Mouse (Mus musculus) midbrain, postnatal 0 days (tissue): ENCODE measurements at regions not wholly inside any gene's neighbourhood (a gene's known extent, or its start where the extent isn't known, plus 50 kb on each side); places are given as distances from the start of the nearest gene placed in this dataset.

Experiments used
- ATAC-seq: fragments of 200-750 bp; cut with Nextera tagmentation; 2 replicates; pipeline ENCODE4 v1.8.0; 2017; ENCODE audit warnings: moderate number of reproducible peaks, mild to moderate bottlenecking, moderate TSS enrichment, moderate library complexity; ENCODE audit not compliant: low FRiP score
- DNase-seq: peaks from one replicate; pipeline ENCODE4 v3.0.0-alpha.2; 2015; ENCODE audit warnings: low spot score
- H3K27ac ChIP-seq: fragments of 300-500 bp; sonication (generic); 2 replicates; pipeline ENCODE4 v1.5.1; 2014; ENCODE audit warnings: low read depth, mild to moderate bottlenecking, low read length, mixed read lengths
- H3K27me3 ChIP-seq: fragments of 300-500 bp; sonication (generic); 2 replicates; pipeline ENCODE4 v1.6.1; 2014; ENCODE audit warnings: low read length, control low read depth, mixed read lengths; ENCODE audit not compliant: insufficient read depth
- H3K36me3 ChIP-seq: fragments of 300-500 bp; sonication (generic); 2 replicates; pipeline ENCODE4 v1.6.1; 2014; ENCODE audit warnings: low read length, control low read depth, mixed read lengths; ENCODE audit not compliant: insufficient read depth
- H3K4me1 ChIP-seq: fragments of 300-500 bp; sonication (generic); 2 replicates; pipeline ENCODE4 v1.6.1; 2014; ENCODE audit warnings: mild to moderate bottlenecking, control low read depth, antibody characterized with exemption, low read length, mixed read lengths; ENCODE audit not compliant: insufficient read depth
- H3K4me2 ChIP-seq: fragments of 300-500 bp; sonication (generic); 2 replicates; pipeline ENCODE4 v1.6.1; 2014; ENCODE audit warnings: low read depth, mild to moderate bottlenecking, low read length, mixed read lengths; ENCODE audit not compliant: poor library complexity, severe bottlenecking
- H3K4me3 ChIP-seq: fragments of 300-500 bp; sonication (generic); 2 replicates; pipeline ENCODE4 v1.5.1; 2014; ENCODE audit warnings: low read depth, mild to moderate bottlenecking, low read length, moderate library complexity
- H3K9ac ChIP-seq: fragments of 300-500 bp; sonication (generic); replicated peaks from 2 replicates; pipeline ENCODE4 v1.6.1; 2014; ENCODE audit warnings: mild to moderate bottlenecking, low read length, moderate library complexity, mixed read lengths; ENCODE audit not compliant: poor library complexity, severe bottlenecking
- H3K9me3 ChIP-seq: fragments of 300-500 bp; sonication (generic); 2 replicates; pipeline ENCODE4 v1.6.1; 2016; ENCODE audit warnings: low read length, control low read depth
- CTCF ChIP-seq: IDR thresholded peaks from 2 replicates; pipeline ENCODE4 v1.5.1; 2016; ENCODE audit warnings: antibody characterized with exemption, mild to moderate bottlenecking
- WGBS: fragments of 180-500 bp; shearing (Covaris S2); extraction: QIAGEN DNeasy Blood & Tissue Kit; methylation state at CpG from one replicate; pipeline ENCODE4 v1.1.7; 2014; 5-methylcytosine and 5-hydroxymethylcytosine counted together

- no peak overlapping the region for H3K9ac ChIP-seq
- H3K4me1 ChIP-seq: no peaks in the 10 kb centered on the region
- TF ChIP-seq CTCF: no peak
- ATAC-seq (no peak), DNase-seq (no peak)
- no peaks in the 10 kb centered on the region for H3K36me3 ChIP-seq
- no peaks in the 10 kb centered on the region for H3K9me3 ChIP-seq
- H3K27ac ChIP-seq: no peak overlapping the region
- no peak overlapping the region for H3K4me2 ChIP-seq
- H3K27me3 ChIP-seq: no peaks in the 10 kb centered on the region
- no peak overlapping the region for H3K4me3 ChIP-seq
Measured at GRCm38 (mm10) chr8:89582566-89582965, 538.6 kb upstream of the Sall1 start.

GRCm38 (mm10) chr8:89571816-89572215 lies 527.9 kb upstream of the Sall1 start:
- Histone ChIP-seq H3K27ac (no peak overlapping the region), H3K4me2 (no peak overlapping the region), H3K9ac (no peak overlapping the region), H3K4me3 (no peak overlapping the region), H3K36me3 (no peaks in the 10 kb centered on the region), H3K4me1 (no peaks in the 10 kb centered on the region), H3K9me3 (no peaks in the 10 kb centered on the region), H3K27me3 (peaks cover 9% of the 10 kb centered on the region; the same call in 1 of the 2 replicates)
- ATAC-seq (no peak), DNase-seq (peak; percentile 88)
- peak; percentile 92 for TF ChIP-seq CTCF
- under 1% methylated on average over 13 of the region's 13 CpGs for WGBS

DNA sequence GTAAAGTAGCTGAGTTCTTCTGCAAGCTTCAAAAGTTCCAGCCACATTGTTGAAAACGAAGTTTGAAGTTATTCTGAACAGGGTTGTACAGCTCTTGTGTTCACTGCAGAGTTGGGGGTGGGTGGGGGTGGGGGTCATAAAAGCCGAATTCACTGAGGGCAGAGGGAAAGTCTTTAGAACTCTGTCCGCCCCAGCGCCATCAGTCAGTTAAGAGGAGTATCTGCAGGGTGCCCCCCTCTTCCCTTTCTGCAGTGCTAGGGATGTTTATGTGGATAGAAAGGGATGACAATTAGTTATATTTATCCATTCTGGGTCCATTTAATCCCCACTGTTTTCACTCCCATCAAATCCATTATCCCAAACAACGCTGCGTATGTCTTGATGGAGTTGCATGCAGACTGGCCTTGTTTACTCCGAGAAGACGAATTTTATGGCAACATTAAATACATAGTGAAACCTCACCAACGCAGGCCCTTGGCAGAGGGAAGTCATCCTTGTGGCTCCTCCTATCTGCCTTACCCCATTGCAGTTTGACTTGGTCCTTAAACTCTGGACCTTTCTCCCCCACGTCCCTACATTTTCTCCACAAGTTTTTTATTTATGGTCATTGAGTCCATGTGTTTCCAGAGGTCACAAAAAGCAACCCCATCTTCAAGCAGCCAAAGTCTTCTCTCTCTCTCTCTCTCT lies 526.8 kb upstream of the Sall1 start:
- Histone ChIP-seq H3K27me3 (peaks cover 12% of the 10 kb centered on the region; the same call in 1 of the 2 replicates), H3K4me2 (no peak overlapping the region), H3K4me1 (no peaks in the 10 kb centered on the region), H3K9me3 (no peaks in the 10 kb centered on the region), H3K27ac (no peak overlapping the region), H3K4me3 (no peak overlapping the region), H3K36me3 (no peaks in the 10 kb centered on the region), H3K9ac (no peak overlapping the region)
- no peak for TF ChIP-seq CTCF
- ATAC-seq (no peak), DNase-seq (no peak)
- 47% methylated on average over 10 of the region's 10 CpGs for WGBS

DNA sequence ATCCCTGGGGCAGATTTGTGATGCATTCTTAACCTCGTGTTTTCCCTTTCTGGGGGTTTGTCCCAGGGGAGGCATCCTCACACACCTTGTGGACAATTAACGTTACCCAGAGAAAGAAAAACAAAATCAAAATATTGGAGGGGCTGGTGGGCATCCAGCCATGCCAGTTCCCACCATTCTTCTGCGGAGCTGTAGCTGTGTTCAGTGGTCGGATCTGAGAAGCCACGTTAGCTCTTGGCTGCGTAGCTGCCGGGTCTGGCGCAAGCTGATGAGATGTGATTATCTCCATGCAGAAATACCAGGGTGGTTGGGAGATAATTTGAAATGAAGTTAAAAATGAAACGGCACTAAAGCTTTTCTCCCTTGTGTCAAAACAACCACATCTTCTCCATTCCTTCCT lies 525.4 kb upstream of the Sall1 start:
- Histone ChIP-seq H3K9me3 (no peaks in the 10 kb centered on the region), H3K27me3 (peaks cover 12% of the 10 kb centered on the region; the same call in 1 of the 2 replicates), H3K4me1 (no peaks in the 10 kb centered on the region), H3K27ac (no peak overlapping the region), H3K4me3 (no peak overlapping the region), H3K4me2 (no peak overlapping the region), H3K9ac (no peak overlapping the region), H3K36me3 (no peaks in the 10 kb centered on the region)
- WGBS: 42% methylated on average over 9 of the region's 9 CpGs
- no peak for TF ChIP-seq CTCF
- no peak for ATAC-seq
- no peak for DNase-seq

DNA sequence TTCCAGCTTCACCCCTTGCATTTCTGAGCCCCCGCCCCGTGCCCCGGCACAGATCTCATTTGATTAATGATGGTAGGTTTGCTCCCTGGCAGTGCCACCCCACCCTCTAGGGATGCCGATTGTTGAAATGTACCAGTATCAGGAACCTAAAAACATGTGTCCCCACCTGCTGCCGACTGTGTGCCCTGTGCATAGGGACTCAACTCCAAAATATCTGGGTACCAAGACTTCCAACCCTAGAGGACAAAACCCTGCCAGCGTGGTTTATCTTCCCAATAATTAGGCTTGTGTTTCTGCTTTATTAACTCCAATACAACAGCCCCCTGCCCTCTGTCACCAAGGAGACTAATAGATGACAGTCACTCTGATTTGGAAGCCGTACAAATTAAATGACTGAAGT lies 524.7 kb upstream of the Sall1 start:
- Histone ChIP-seq H3K9me3 (no peaks in the 10 kb centered on the region), H3K27ac (no peak overlapping the region), H3K9ac (no peak overlapping the region), H3K4me3 (no peak overlapping the region), H3K4me1 (no peaks in the 10 kb centered on the region), H3K36me3 (no peaks in the 10 kb centered on the region), H3K4me2 (no peak overlapping the region), H3K27me3 (peaks cover 11% of the 10 kb centered on the region; the same call in 1 of the 2 replicates)
- 79% methylated on average over 7 of the region's 7 CpGs for WGBS
- ATAC-seq (no peak), DNase-seq (no peak)
- TF ChIP-seq CTCF: no peak

- DNase-seq: no peak
- H3K4me2 ChIP-seq: no peak overlapping the region
Measured at GRCm38 (mm10) chr8:89566986-89567385, 523.0 kb upstream of the Sall1 start.

More at GRCm38 (mm10) chr8:89566986-89567385, 523.0 kb upstream of the Sall1 start:
- Histone ChIP-seq H3K27me3 (peaks cover 3% of the 10 kb centered on the region; the same call in 1 of the 2 replicates), H3K36me3 (no peaks in the 10 kb centered on the region), H3K4me3 (no peak overlapping the region), H3K9ac (no peak overlapping the region), H3K27ac (no peak overlapping the region), H3K9me3 (no peaks in the 10 kb centered on the region), H3K4me1 (no peaks in the 10 kb centered on the region)
- WGBS: 32% methylated on average over 7 of the region's 7 CpGs
- no peak for TF ChIP-seq CTCF
- ATAC-seq: no peak
